Mouse (Mus musculus) forebrain, postnatal 0 days (tissue): Measurements from ENCODE around the gene Fgf9. TPM values are rescaled to one million over a fixed set of nuclear protein-coding genes. Genes with fewer than 3 reads are reported as not detected.

Source experiments
- ATAC-seq: fragments of 200-750 bp; cut with Nextera tagmentation; 2 replicates; pipeline ENCODE4 v1.8.0; 2017; ENCODE audit warnings: mild to moderate bottlenecking, moderate library complexity
- DNase-seq: peaks from one replicate; pipeline ENCODE4 v3.0.0-alpha.2; 2015
- H3K27ac ChIP-seq: fragments of 300-500 bp; sonication (generic); 2 replicates; pipeline ENCODE4 v1.5.1; 2014; ENCODE audit warnings: low read depth, mild to moderate bottlenecking, antibody characterized with exemption, low read length, moderate library complexity, mixed read lengths
- H3K27me3 ChIP-seq: fragments of 300-500 bp; sonication (generic); 2 replicates; pipeline ENCODE4 v1.6.1; 2014; ENCODE audit warnings: mild to moderate bottlenecking, low read length, mixed read lengths; ENCODE audit not compliant: insufficient read depth
- H3K36me3 ChIP-seq: fragments of 300-500 bp; sonication (generic); 2 replicates; pipeline ENCODE4 v1.6.1; 2014; ENCODE audit warnings: mild to moderate bottlenecking, moderate library complexity; ENCODE audit not compliant: insufficient read depth
- H3K4me1 ChIP-seq: fragments of 300-500 bp; sonication (generic); 2 replicates; pipeline ENCODE4 v1.6.1; 2014; ENCODE audit warnings: antibody characterized with exemption; ENCODE audit not compliant: insufficient read depth
- H3K4me2 ChIP-seq: fragments of 300-500 bp; sonication (generic); 2 replicates; pipeline ENCODE4 v1.6.1; 2014; ENCODE audit warnings: low read depth, mild to moderate bottlenecking, moderate library complexity
- H3K4me3 ChIP-seq: fragments of 300-500 bp; sonication (generic); 2 replicates; pipeline ENCODE4 v1.5.1; 2014; ENCODE audit warnings: low read depth, low read length, mixed read lengths
- H3K9ac ChIP-seq: fragments of 300-500 bp; sonication (generic); 2 replicates; pipeline ENCODE4 v1.6.1; 2014; ENCODE audit warnings: mild to moderate bottlenecking
- H3K9me3 ChIP-seq: fragments of 300-500 bp; sonication (generic); 2 replicates; pipeline ENCODE4 v1.6.1; 2016; ENCODE audit warnings: low read length
- CTCF ChIP-seq: sonication (generic); IDR thresholded peaks from 2 replicates; pipeline ENCODE4 v1.5.1; 2016; ENCODE audit warnings: antibody characterized with exemption, control low read depth, low read depth
- WGBS: fragments of 180-500 bp; shearing (Covaris S2); extraction: QIAGEN DNeasy Blood & Tissue Kit; methylation state at CpG from one replicate; pipeline ENCODE4 v1.1.7; 2014; 5-methylcytosine and 5-hydroxymethylcytosine counted together
- polyA plus RNA-seq: library from polyadenylated mRNA; unstranded; fragments of >200 nt; fragmentation: Nextera tagmentation; extraction: Ambion mirVana; gene quantifications from 2 replicates; pipeline ENCODE4 v1.2.1, GENCODE M21; 2015
- total RNA-seq: library from RNA; depleted of rRNA; stranded (reverse); fragments of >200 nt; gene quantifications from 2 replicates; pipeline ENCODE4 v1.2.3, GENCODE M21; 2014; rRNA removed

The Fgf9 gene
- total and polyA plus RNA-seq, 2 experiments from 2014 or later, result 14.8 to 16.4 TPM

DNA sequence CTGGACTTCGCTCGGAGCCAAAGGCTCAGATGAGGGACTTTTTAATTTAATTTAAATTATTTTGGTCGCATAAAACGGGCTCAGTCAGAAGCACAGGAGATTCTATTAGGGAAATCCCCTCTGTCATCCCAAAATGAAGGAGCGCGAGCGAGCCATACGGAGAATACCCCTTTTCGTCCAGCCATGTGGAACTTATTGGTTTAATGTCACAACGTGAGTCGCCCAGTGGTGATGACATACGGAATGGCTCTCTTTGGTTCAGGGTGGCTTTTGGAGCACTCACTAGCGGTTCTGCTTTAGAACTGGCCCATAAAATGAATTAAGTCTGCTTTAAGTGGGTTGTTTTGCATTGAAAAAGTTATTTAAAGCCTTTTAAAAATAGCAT, 80.1 kb downstream of the Fgf9 start:
- H3K9me3 ChIP-seq, result no peaks in the 10 kb centered on the region
- WGBS, result 39% methylated on average over 13 of the region's 13 CpGs
- peaks cover 6% of the 10 kb centered on the region; the same call in 1 of the 2 replicates for H3K4me1 ChIP-seq
- no peak overlapping the region for H3K27ac ChIP-seq
- DNase-seq, result no peak
- no peaks in the 10 kb centered on the region for H3K36me3 ChIP-seq
- no peak for ATAC-seq
- H3K4me3 ChIP-seq, result no peak overlapping the region
- H3K9ac ChIP-seq, result no peak overlapping the region
- H3K27me3 ChIP-seq, result no peaks in the 10 kb centered on the region
- peak overlapping the region; percentile 42 for H3K4me2 ChIP-seq
- no peak for TF ChIP-seq CTCF

DNA sequence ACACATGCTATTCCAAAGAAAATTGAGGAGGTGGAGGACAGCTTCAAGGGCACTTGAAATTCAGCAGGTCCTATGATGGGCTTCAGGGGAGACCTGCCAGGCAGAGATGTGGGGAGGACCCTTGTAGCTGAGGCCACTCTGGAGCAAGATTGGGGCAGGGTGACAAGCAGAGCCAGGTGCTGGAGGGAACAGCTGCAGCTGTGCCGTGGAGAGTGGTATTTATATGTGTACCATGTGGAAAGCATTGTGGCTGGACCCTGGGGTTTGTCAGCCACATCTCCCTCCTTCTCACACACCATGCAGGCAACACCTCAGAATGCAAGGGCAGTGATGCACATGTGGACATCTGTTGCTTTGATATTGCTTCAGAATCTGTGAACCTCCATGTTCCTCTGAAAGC, 81.8 kb downstream of the Fgf9 start:
- Histone ChIP-seq H3K4me3 (no peak overlapping the region), H3K27me3 (no peaks in the 10 kb centered on the region), H3K4me2 (no peak overlapping the region), H3K27ac (no peak overlapping the region), H3K4me1 (peaks cover 6% of the 10 kb centered on the region; the same call in 1 of the 2 replicates), H3K9me3 (no peaks in the 10 kb centered on the region), H3K36me3 (no peaks in the 10 kb centered on the region), H3K9ac (no peak overlapping the region)
- ATAC-seq (no peak), DNase-seq (no peak)
- 94% methylated on average over 1 of the region's 1 CpGs for WGBS
- TF ChIP-seq CTCF, result no peak

DNA sequence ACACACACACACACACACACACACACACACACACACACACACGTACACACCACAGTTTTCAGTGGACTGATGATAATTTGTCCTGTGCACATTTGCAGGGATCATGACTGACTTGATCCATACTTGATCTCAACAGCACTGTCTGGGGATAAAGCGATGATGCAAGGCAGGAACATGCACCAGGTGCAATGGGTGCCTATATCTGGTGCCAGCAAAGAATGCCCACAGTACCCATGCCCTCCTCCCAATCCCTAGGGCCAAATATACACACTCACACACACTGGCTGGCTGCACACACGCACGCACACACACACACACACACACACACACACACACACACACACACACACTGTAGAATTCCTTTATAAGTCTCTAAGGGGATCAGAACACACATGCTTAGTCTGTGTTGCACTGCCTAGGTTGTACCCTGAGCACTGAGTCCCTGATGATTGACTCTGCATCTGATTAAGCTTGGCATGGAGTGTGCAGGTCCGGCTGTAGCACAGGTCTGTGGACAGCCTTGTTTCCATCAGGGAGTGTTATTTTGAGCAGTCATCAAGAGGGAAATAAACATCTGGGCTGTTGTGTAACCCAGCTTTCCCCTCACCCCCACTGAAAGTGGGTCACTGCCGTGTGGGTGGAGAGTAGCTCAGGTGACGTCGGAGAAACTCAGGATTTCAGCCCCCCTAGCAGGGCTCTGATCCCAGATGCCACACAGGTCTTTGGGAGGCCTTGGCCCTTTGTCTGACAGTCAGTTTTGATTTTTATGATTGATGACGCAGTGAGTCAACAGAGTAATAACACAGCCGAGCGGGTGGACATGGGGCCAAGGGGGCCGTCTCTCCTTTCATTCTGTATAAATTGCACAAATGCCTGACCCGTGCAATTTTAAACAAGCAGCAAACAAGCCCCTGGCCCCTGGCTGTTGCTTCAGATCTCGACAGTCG, 83.4 kb downstream of the Fgf9 start:
- no peaks in the 10 kb centered on the region for H3K36me3 ChIP-seq
- peaks cover 6% of the 10 kb centered on the region; the same call in 1 of the 2 replicates for H3K4me1 ChIP-seq
- no peak overlapping the region for H3K27ac ChIP-seq
- H3K9me3 ChIP-seq, result no peaks in the 10 kb centered on the region
- no peak overlapping the region for H3K4me2 ChIP-seq
- TF ChIP-seq CTCF, result no peak
- no peak for DNase-seq
- no peak for ATAC-seq
- H3K9ac ChIP-seq, result no peak overlapping the region
- 66% methylated on average over 15 of the region's 15 CpGs for WGBS
- no peak overlapping the region for H3K4me3 ChIP-seq
- H3K27me3 ChIP-seq, result no peaks in the 10 kb centered on the region

DNA sequence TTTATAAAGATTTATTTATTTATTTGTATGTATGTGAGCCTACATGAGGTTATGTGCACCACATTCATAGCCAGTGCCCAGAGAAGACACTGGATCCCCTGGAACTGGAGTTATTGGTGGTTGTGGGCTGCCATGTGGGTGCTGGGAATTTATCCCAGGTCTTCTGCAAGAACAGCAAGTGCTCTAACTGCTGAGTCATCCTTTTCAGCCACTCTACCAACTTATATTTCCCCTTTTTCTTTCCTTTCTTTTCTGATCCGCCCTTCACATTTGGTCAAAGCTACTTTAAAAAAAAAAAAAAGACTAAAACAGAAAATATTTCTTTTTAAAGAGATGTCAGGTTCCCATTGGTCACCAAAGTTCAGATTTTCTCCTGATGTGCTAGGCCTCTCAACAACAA, 90.3 kb downstream of the Fgf9 start:
- no peak for ATAC-seq
- no peaks in the 10 kb centered on the region for H3K36me3 ChIP-seq
- H3K27me3 ChIP-seq, result no peaks in the 10 kb centered on the region
- no peaks in the 10 kb centered on the region for H3K4me1 ChIP-seq
- DNase-seq, result no peak
- no peak overlapping the region for H3K27ac ChIP-seq
- H3K9ac ChIP-seq, result no peak overlapping the region
- 64% methylated on average over 1 of the region's 1 CpGs for WGBS
- no peak for TF ChIP-seq CTCF
- no peak overlapping the region for H3K4me3 ChIP-seq
- no peaks in the 10 kb centered on the region for H3K9me3 ChIP-seq
- no peak overlapping the region for H3K4me2 ChIP-seq

Other genes with a start within 250 kb of the Fgf9 start
- 4.7 and 5.4 TPM in 2 replicates for gene Ska3, start 244.4 kb upstream of the Fgf9 start, total RNA-seq
- 3.9 and 6.2 TPM in 2 replicates for gene Ska3, start 244.4 kb upstream of the Fgf9 start, polyA plus RNA-seq
- 53.1 and 57.1 TPM in 2 replicates for gene Mrpl57, start 244.3 kb upstream of the Fgf9 start, total RNA-seq
- gene Mrpl57, start 244.3 kb upstream of the Fgf9 start, polyA plus RNA-seq, result 234 and 291 TPM in 2 replicates
- 26.7 and 35.0 TPM in 2 replicates for gene Zdhhc20, start 180.3 kb upstream of the Fgf9 start, total RNA-seq
- 21.9 and 31.6 TPM in 2 replicates for gene Zdhhc20, start 180.3 kb upstream of the Fgf9 start, polyA plus RNA-seq
- 65.1 and 67.9 TPM in 2 replicates for gene Micu2, start 71.3 kb upstream of the Fgf9 start, total RNA-seq
- gene Micu2, start 71.3 kb upstream of the Fgf9 start, polyA plus RNA-seq, result 66.8 and 72.1 TPM in 2 replicates